Mouse (Mus musculus) thymus, adult 2 months (tissue): Measurements from ENCODE around the gene Gpcpd1. TPM values are rescaled to one million over a fixed set of nuclear protein-coding genes. Genes with fewer than 3 reads are reported as not detected.
"Not testable (repeated sequence)": the region's sequence is repeated elsewhere in the genome, so short reads cannot be mapped to it uniquely, and the experiment has no call there.

Experiments
- DNase-seq: peaks from one replicate; pipeline ENCODE4 v3.0.0; 2021
- H3K27ac ChIP-seq: fragments of 200-500 bp; 2 replicates; pipeline ENCODE4 v1.5.1; 2012; ENCODE audit warnings: low read length, control low read depth; ENCODE audit not compliant: control insufficient read depth, insufficient read depth
- H3K27me3 ChIP-seq: fragments of 200-500 bp; 2 replicates; pipeline ENCODE4 v1.6.1; 2012; ENCODE audit warnings: mild to moderate bottlenecking, low read length, moderate library complexity, mixed read lengths; ENCODE audit not compliant: control insufficient read depth, insufficient read depth
- H3K36me3 ChIP-seq: fragments of 200-500 bp; 2 replicates; pipeline ENCODE4 v1.6.1; 2012; ENCODE audit warnings: mild to moderate bottlenecking, low read length, moderate library complexity; ENCODE audit not compliant: control insufficient read depth, insufficient read depth
- H3K4me1 ChIP-seq: fragments of 200-500 bp; replicated peaks from 2 replicates; pipeline ENCODE4 v1.6.1; 2012; ENCODE audit warnings: low read length; ENCODE audit not compliant: control insufficient read depth, insufficient read depth
- H3K4me3 ChIP-seq: fragments of 200-500 bp; 2 replicates; pipeline ENCODE4 v1.5.1; 2012; ENCODE audit warnings: mild to moderate bottlenecking, low read length, control low read depth, moderate library complexity; ENCODE audit not compliant: control insufficient read depth, insufficient read depth
- CTCF ChIP-seq: fragments of 200-500 bp; IDR thresholded peaks from 2 replicates; pipeline ENCODE4 v1.5.1; 2012; ENCODE audit warnings: mild to moderate bottlenecking, control low read depth, low read length, moderate library complexity, borderline replicate concordance; ENCODE audit not compliant: control insufficient read depth, poor library complexity, insufficient read depth; ENCODE audit errors: extremely low read depth
- POLR2A ChIP-seq: fragments of 200-500 bp; IDR thresholded peaks from 2 replicates; pipeline ENCODE4 v1.6.1; 2012; ENCODE audit warnings: mild to moderate bottlenecking, low read length, control low read depth, moderate library complexity; ENCODE audit not compliant: control insufficient read depth, poor library complexity, insufficient read depth; ENCODE audit errors: extremely low read depth
- WGBS: fragments of 180-500 bp; shearing (Covaris S2); methylation state at CpG from one replicate; pipeline ENCODE4 v1.1.7; 2018; 5-methylcytosine and 5-hydroxymethylcytosine counted together
- polyA plus RNA-seq: library from polyadenylated mRNA; depleted of rRNA; stranded (reverse); fragments of >200 nt; gene quantifications from 2 replicates; pipeline ENCODE4 v1.2.3, GENCODE M21; 2012

Gene Gpcpd1
- polyA plus RNA-seq, 1 experiment = 13.9 TPM

- DNase-seq = no peak
- H3K36me3 ChIP-seq = no peaks in the 10 kb centered on the region
- H3K4me1 ChIP-seq = peaks cover 9% of the 10 kb centered on the region
- no peaks in the 10 kb centered on the region for H3K27me3 ChIP-seq
- no peak overlapping the region for H3K4me3 ChIP-seq
- TF ChIP-seq POLR2A (no peak), CTCF (no peak)
- no peak overlapping the region for H3K27ac ChIP-seq
- 92% methylated on average over 6 of the region's 6 CpGs for WGBS
These were observed 11.6 kb upstream of the Gpcpd1 start for GRCm38 (mm10) chr2:132599127-132599526.

GRCm38 (mm10) chr2:132597866-132598480 lies 10.4 kb upstream of the Gpcpd1 start:
- 84% methylated on average over 3 of the region's 3 CpGs for WGBS
- Histone ChIP-seq H3K36me3 (no peaks in the 10 kb centered on the region), H3K4me3 (no peak overlapping the region), H3K27me3 (no peaks in the 10 kb centered on the region), H3K27ac (peak overlapping the region; percentile 1; the same call in 1 of the 2 replicates), H3K4me1 (peaks cover 9% of the 10 kb centered on the region)
- DNase-seq = no peak
- TF ChIP-seq CTCF = no peak
- no peak for TF ChIP-seq POLR2A

- WGBS = 4% methylated on average over 8 of the region's 8 CpGs
- peaks cover 9% of the 10 kb centered on the region for H3K4me1 ChIP-seq
- no peaks in the 10 kb centered on the region for H3K36me3 ChIP-seq
- peak overlapping the region; percentile 25 for H3K4me3 ChIP-seq
- TF ChIP-seq CTCF (no peak), POLR2A (no peak)
- H3K27ac ChIP-seq = peak overlapping the region; percentile 13; the same call in 1 of the 2 replicates
- peak; percentile 53 for DNase-seq
- H3K27me3 ChIP-seq = no peaks in the 10 kb centered on the region
These were observed 9.7 kb upstream of the Gpcpd1 start for GRCm38 (mm10) chr2:132597226-132597625.

GRCm38 (mm10) chr2:132595601-132596235 lies 8.2 kb upstream of the Gpcpd1 start:
- Histone ChIP-seq H3K4me3 (no peak overlapping the region), H3K27ac (no peak overlapping the region), H3K36me3 (no peaks in the 10 kb centered on the region), H3K4me1 (peaks cover 9% of the 10 kb centered on the region), H3K27me3 (no peaks in the 10 kb centered on the region)
- TF ChIP-seq POLR2A (no peak), CTCF (no peak)
- no peak for DNase-seq
- WGBS = 90% methylated on average over 11 of the region's 11 CpGs

- 71% methylated on average over 3 of the region's 3 CpGs for WGBS
- DNase-seq = no peak
- H3K27ac ChIP-seq = no peak overlapping the region
- no peak for TF ChIP-seq CTCF
- no peak for TF ChIP-seq POLR2A
- no peaks in the 10 kb centered on the region for H3K27me3 ChIP-seq
- H3K4me1 ChIP-seq = no peaks in the 10 kb centered on the region
- H3K36me3 ChIP-seq = no peaks in the 10 kb centered on the region
- H3K4me3 ChIP-seq = no peak overlapping the region
These were observed 4.6 kb upstream of the Gpcpd1 start for GRCm38 (mm10) chr2:132592126-132592525.

GRCm38 (mm10) chr2:132591579-132591978 lies 4.0 kb upstream of the Gpcpd1 start:
- H3K27ac ChIP-seq, H3K27me3 ChIP-seq, DNase-seq, H3K4me1 ChIP-seq, H3K36me3 ChIP-seq, H3K4me3 ChIP-seq: not testable (repeated sequence)
- 87% methylated on average over 3 of the region's 3 CpGs for WGBS
